Mouse (Mus musculus): ENCODE data around the gene Clec2h.
"Not testable (repeated sequence)": the region's sequence is repeated elsewhere in the genome, so short reads cannot be mapped to it uniquely, and the experiment has no call there.

DNA sequence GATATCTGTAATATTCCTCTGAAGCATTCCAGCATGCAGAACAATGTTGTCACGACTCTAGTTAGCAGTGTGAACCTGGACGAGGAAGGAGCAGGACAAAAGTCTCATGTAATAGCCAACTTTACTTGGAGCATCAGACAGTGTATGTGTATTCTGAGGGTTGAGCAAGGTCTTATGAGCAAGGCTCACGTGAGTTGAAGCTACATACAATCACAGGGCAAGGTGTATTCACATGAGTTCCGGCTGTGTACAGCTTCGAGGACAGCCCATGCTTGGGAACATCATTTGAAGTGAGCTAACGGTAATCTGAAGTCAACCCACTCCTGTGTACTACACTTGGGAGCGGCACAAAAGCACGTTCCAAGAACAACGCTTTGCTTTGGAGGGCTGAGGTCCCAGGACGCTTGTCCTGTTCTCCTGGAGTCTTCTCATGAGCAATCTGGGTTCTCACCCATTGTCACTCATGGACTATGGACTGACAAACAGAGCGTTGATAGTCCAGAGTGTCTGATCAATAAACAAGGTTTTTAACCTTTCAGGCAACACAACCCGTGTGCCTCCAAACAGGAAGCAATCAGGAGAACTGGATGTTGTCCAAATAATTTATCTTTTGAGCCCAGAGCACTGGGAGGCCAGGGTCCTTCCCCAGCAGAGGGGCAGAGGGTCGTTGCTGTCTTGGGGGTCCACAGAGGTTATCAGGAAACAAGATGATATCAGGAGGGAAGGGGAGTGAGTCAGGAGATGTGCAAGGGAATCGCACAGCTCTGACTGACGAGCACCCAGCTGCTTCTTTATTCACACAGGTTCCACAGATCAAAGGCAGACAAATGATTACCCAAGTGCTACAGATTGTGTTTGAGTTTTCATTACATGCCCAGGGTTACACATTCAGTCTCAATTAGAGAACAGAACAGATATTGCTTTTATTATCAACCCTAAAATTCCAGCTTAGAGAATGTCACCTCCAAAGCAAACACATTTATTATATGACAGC lies 31.0 kb upstream of the Clec2h start:
- TF ChIP-seq USF1 (IDR thresholded peaks at IDR 0.05; ENCODE audit: low read depth); POLR2A (IDR thresholded peaks at IDR 0.05; ENCODE audit: insufficient read length, low read depth); CEBPB (IDR thresholded peaks at IDR 0.05; ENCODE audit: insufficient read depth, poor library complexity, severe bottlenecking); TCF12 (IDR thresholded peaks at IDR 0.05; ENCODE audit: insufficient read depth, poor library complexity, severe bottlenecking); E2F4 (IDR thresholded peaks at IDR 0.05; ENCODE audit: insufficient read depth); MYOG (IDR thresholded peaks at IDR 0.05; ENCODE audit: control insufficient read depth in 1 of 3, insufficient read depth in 1 of 3, insufficient read length in 2 of 3, low read depth in 2 of 3); REST (IDR thresholded peaks at IDR 0.05; ENCODE audit: insufficient read depth, insufficient read length); SRF (IDR thresholded peaks at IDR 0.05; ENCODE audit: control insufficient read depth, insufficient read length, low read depth); MAX (IDR thresholded peaks at IDR 0.05; ENCODE audit: low read depth): not testable (repeated sequence)

All from myocyte (in vitro differentiated cells).